Mouse (Mus musculus) lung, embryonic 15.5 days (tissue): ENCODE results near the gene Ttc8. TPM values are rescaled to one million over a fixed set of nuclear protein-coding genes. Genes with fewer than 3 reads are reported as not detected.

Experiments
- polyA plus RNA-seq: library from polyadenylated mRNA; unstranded; fragments of >200 nt; fragmentation: Nextera tagmentation; extraction: Ambion mirVana; gene quantifications from 2 replicates; pipeline ENCODE4 v1.2.1, GENCODE M21; 2015

The Ttc8 gene
- polyA plus RNA-seq, 1 experiment from 2014 or later, result 35.5 TPM

Other genes starting within 250 kb of the Ttc8 start
- gene Ptpn21, start 183.2 kb upstream of the Ttc8 start, polyA plus RNA-seq, result 9.6 and 11.6 TPM in 2 replicates
- 127 and 128 TPM in 2 replicates for gene Zc3h14, start 173.6 kb upstream of the Ttc8 start, polyA plus RNA-seq
- 2.5 and 3.6 TPM in 2 replicates for gene Eml5, start 19.1 kb upstream of the Ttc8 start, polyA plus RNA-seq